Mouse (Mus musculus) frontal cortex, postnatal 10 days (tissue): ENCODE results near the gene Pabpn1l.
"Not testable (repeated sequence)": the region's sequence is repeated elsewhere in the genome, so short reads cannot be mapped to it uniquely, and the experiment has no call there.

Experiments used
- DNase-seq, 2 experiments: peaks; one replicate each; pipeline ENCODE4 v3.0.0; 2022; ENCODE audit warnings: low spot score in 2 of 2, mixed read lengths in 1 of 2

Pabpn1l gene

DNA sequence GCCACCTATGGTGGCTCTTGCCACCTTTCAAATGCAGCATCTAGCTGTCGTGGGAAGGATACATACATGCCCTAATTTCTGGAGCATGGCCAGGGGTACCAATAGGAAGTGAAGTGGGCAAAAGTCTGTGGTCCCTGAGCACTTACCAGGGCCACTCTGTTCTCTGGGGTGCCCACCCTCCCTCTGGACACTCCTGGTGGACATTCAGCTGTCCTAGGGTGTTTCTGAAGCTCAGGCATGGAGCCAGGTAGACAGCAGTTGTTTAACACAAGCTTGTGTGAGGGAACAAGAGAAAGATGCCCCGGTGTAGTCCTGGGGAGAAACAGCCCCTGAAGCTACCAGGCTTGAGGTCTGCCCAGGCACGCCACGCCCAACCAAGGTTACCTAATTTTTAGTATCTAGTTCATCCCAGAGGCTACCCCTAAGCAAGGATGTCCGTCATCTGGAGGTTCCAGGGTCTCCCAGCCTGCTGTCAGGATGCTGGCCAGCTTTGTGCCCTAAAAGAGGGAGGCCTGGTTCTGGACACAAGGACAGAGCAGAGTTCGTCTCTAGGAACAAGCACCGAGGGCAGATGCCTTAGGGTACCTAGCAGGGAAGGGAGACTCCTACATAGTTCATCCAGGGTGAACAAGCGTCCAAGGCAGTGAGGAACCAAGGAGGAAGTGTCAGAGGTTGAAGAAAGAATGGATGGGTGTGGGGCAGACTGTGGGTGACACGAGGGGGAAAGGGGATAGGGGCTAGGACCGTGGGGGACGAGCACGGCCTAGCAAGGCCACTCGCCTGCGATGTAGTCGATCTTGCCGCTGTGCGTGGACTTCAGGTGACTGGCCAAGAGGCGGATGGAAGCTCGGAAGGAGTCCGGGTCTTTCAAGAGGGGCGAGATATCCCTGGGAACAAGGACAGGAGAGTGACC lies 46.5 kb downstream of the Pabpn1l start:
- DNase-seq, result no peak

DNA sequence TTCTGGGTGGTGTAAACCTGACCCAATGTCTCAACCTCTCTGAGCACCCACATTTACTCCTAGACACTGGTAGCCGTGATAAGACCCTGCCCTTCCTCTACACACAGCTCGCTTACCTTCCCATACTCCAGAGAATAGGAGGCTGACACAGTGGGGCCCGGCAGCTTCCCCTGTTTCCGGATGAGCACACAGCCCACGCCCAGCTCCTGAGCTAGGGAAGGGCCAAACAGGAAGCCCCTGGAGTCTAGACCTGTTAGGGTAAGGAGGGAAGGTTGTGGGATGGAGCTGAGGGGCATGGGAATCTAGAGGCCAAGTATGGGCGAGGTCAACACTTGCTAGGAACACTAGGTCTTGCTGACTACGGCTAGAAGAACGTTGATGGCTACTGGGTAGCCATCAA lies 47.3 kb downstream of the Pabpn1l start:
- DNase-seq, result no peak

DNA sequence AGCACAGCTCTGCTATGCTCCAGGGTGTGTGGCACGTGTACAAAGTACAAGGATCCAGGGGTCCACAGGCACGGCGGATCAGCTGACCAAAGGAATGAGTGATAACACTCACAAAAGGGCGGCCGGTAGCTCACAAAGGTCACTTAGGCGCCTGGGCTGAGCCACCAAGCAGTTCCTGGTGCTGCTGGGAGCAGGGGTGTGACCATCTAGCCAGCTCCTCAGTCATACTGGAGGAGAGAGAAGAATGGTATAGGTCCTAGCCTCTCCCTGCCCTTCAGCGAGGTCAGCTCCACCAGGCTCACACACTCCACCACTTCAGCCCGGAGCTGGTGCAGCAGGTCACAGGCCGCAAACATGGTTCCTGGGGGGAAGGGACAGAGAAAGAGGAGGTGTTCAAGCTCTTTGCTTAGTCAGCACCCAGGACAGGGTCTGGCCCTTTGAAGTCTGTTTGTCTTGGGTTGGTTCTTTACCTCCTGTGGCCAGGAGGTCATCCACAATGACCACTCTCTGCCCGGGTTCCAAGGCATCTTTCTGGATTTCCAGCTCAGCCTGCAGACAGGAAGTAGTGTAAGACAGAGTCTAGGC lies 47.8 kb downstream of the Pabpn1l start:
- no peak for DNase-seq

DNA sequence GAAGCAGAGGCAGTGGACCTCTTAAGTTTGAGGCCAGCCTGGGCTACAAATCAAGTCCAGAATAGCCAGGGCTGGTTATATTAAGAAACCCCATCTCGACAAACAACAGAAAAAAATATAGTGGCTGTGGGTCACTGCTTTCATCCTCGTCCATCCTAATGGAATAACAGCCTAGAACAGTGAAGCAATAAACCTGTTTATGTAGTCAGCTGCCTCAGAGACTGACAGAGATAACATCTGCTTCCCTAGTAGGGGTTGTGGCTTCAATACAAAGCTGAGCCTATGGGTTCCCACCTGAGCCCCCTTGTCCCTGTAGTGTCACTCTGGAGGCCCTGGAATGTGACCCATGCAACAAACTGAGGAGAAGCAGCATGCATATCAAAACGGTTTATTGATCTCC lies 48.3 kb downstream of the Pabpn1l start:
- DNase-seq, result no peak

DNA sequence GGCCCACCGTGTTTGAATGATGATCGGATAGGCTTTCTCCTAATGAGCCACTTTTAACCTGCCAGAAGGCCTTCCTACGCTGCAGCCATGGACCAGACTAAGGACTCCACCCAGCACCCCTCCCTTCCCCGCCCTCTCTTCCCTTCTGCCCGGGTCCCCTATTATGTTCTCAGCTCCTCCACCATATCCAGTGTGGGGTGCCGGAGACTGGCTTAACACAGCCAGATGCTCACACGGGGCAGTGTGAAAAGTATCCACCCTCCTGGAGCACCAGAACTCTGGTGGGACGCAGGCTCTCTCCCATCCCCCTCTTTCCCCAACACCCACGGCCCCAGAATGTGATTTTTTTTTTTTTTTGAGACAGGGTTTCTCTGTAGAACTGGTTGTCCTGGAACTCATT lies 49.0 kb downstream of the Pabpn1l start:
- no peak for DNase-seq

DNA sequence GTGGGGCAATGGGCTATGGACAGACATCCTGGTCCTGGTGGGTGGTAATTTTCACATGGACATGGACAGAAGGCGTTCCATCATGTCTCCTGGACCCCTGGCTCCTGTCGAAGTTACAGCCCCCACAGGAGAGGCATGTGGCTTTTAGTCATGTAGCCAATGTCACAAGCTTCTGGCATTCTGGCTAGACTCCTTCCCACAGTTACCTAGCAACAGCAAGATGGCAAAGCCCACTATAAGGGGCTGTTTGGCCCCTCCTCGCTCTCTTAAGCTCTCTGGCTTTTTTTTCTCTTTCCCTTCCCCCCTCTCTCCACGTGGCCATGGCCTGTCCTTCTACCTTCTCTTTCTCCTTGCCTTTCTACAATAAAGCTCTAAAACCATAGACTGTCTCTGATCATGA lies 49.4 kb downstream of the Pabpn1l start:
- not testable (repeated sequence) for DNase-seq

DNA sequence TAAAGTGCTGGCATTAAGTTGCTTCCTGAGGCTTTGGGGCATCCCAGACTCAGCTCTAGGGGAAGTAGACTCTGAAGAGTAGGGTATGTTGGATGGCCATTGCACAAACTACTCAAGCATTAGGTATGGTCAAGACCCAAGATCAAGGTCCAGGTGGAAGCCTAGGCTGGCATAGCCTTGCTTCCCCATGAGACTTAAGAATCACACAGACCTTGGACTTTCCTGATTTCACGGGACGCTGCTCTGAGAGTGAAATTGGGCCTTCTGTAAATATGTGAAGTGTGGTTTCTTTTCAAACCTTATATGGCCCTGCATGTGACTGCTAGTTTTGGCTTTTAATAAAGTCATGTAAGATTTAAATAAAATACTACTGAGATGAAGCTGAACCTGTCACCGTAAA lies 49.8 kb downstream of the Pabpn1l start:
- DNase-seq, result no peak

DNA sequence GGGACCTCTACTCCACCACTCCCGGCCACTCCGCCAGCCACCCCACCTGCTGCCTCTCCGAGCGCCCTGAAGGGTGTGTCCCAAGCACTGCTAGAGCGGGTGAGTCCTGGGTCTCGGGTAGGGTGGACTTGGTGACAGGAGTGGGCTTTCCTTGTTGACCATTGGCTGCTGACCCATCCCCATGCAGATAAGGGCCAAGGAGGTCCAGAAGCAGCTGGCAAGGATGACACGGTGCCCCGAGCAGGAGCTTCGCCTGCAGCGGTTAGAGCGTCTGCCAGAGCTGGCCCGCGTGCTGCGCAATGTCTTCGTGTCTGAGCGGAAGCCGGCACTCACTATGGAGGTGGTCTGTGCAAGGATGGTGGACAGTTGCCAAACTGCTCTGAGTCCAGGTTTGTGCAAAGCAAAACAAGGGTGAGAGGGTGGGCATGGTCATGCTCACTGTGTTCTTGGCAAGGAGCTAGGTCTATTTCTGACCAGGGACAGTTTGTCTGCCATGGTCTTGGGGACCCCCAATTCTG lies 50.7 kb downstream of the Pabpn1l start:
- no peak for DNase-seq

DNA sequence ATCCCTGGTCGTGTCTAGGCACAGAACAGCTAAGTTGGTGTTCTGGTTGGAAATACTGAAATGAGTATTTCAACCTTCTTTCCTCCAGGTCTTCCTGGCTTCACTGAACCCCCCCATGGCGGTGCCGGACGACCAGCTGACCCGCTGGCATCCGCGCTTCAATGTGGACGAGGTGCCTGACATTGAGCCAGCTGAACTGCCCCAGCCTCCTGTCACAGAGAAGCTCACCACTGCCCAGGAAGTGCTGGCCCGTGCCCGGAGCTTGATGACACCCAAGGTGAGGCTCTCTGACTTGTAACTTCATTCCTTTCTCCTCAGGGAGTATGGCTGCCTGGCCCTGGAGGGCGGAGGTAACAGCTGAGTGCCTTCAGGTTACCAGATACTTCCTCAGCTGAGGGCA lies 51.4 kb downstream of the Pabpn1l start:
- no peak for DNase-seq

DNA sequence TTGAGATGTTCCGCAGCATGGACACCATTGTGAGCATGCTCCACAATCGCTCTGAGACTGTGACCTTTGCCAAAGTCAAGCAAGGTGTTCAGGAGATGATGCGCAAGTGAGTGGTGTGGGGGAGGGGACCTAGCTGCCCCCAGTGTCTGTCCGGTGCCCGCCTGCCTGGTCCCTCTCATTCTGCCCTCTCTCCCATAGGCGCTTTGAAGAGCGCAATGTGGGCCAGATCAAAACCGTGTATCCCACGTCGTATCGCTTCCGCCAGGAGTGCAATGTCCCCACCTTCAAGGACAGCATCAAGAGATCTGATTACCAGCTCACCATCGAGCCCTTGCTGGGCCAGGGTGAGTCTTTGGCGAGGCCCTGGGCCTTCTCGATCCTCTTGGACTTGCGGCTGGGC lies 52.5 kb downstream of the Pabpn1l start:
- DNase-seq, result no peak
